Mouse (Mus musculus) CH12.LX (cell line): Measurements from ENCODE around the gene Helz2. TPM values are rescaled to one million over a fixed set of nuclear protein-coding genes. Genes with fewer than 3 reads are reported as not detected.

ENCODE experiments used
- DNase-seq: peaks from one replicate; pipeline ENCODE4 v3.0.0-alpha.2; 2013; ENCODE audit errors: extremely low read depth
- H3K27ac ChIP-seq: 2 replicates; pipeline ENCODE4 v1.5.1; 2012; ENCODE audit warnings: low read depth, mild to moderate bottlenecking, control low read depth, moderate library complexity; ENCODE audit not compliant: insufficient read depth
- H3K27me3 ChIP-seq: replicated peaks from 2 replicates; pipeline ENCODE3; 2012; ENCODE audit warnings: inconsistent platforms
- H3K36me3 ChIP-seq, 2 experiments: replicated peaks in 1 of 2; 2 replicates each; pipeline versions ENCODE3 to v1.6.1; 2012; ENCODE audit warnings: inconsistent platforms in 1 of 2, low read length in 1 of 2, mild to moderate bottlenecking in 1 of 2, mixed read lengths in 1 of 2, moderate library complexity in 1 of 2; ENCODE audit not compliant: control insufficient read depth in 1 of 2, insufficient read depth in 1 of 2
- H3K4me1 ChIP-seq, 2 experiments: 2 replicates each; pipeline ENCODE4 v1.6.1; 2012; ENCODE audit warnings: inconsistent platforms in 1 of 2, moderate library complexity in 1 of 2; ENCODE audit not compliant: insufficient read depth in 2 of 2, control insufficient read depth in 1 of 2
- H3K4me2 ChIP-seq: 2 replicates; pipeline ENCODE4 v1.6.1; 2012; ENCODE audit warnings: low read depth, mild to moderate bottlenecking, control low read depth; ENCODE audit not compliant: poor library complexity, insufficient read depth, severe bottlenecking
- H3K4me3 ChIP-seq, 3 experiments: fragments of 150-350 bp in 1 of 3; sonication (generic) in 1 of 3; replicated peaks in 1 of 3; 2 replicates each; pipeline versions ENCODE3 to v1.5.1; 2011 to 2012; ENCODE audit warnings: low read depth in 2 of 3, low read length in 2 of 3, mild to moderate bottlenecking in 2 of 3, moderate library complexity in 2 of 3, control low read depth in 1 of 3, improper control_type of control experiment in 1 of 3, inconsistent platforms in 1 of 3, mixed read lengths in 1 of 3; ENCODE audit not compliant: poor library complexity in 1 of 3
- H3K79me2 ChIP-seq: replicated peaks from 2 replicates; pipeline ENCODE4 v1.6.1; 2012; ENCODE audit warnings: mild to moderate bottlenecking, moderate library complexity; ENCODE audit not compliant: control insufficient read depth, poor library complexity, insufficient read depth, severe bottlenecking; ENCODE audit errors: extremely low read depth
- H3K9ac ChIP-seq: 2 replicates; pipeline ENCODE4 v1.6.1; 2012; ENCODE audit warnings: low read depth, mild to moderate bottlenecking, control low read depth, moderate library complexity; ENCODE audit not compliant: insufficient read depth
- H3K9me3 ChIP-seq: replicated peaks from 2 replicates; pipeline ENCODE3; 2012; ENCODE audit warnings: low read length, inconsistent platforms, mixed read lengths
- BHLHE40 ChIP-seq: IDR thresholded peaks from 2 replicates; pipeline ENCODE4 v1.6.1; 2011; ENCODE audit warnings: mild to moderate bottlenecking, low read depth, low read length, improper control_type of control experiment
- CHD1 ChIP-seq: IDR thresholded peaks from 2 replicates; pipeline ENCODE4 v1.6.1; 2012; ENCODE audit warnings: low read depth, low read length, improper control_type of control experiment, inconsistent platforms
- CHD2 ChIP-seq: IDR thresholded peaks from 2 replicates; pipeline ENCODE4 v1.6.1; 2011; ENCODE audit warnings: low read length, improper control_type of control experiment
- E2F4 ChIP-seq: IDR thresholded peaks from 2 replicates; pipeline ENCODE4 v1.6.1; 2011; ENCODE audit warnings: low read depth, low read length, improper control_type of control experiment; ENCODE audit not compliant: insufficient replicate concordance
- ELF1 ChIP-seq: IDR thresholded peaks from 2 replicates; pipeline ENCODE4 v1.6.1; 2014; ENCODE audit warnings: low read depth, mild to moderate bottlenecking, inconsistent platforms, low read length, improper control_type of control experiment
- ETS1 ChIP-seq: conservative IDR thresholded peaks from 2 replicates; pipeline ENCODE4 v1.6.1; 2012; ENCODE audit warnings: low read depth, mild to moderate bottlenecking, inconsistent platforms, low read length, improper control_type of control experiment, moderate library complexity
- JUN ChIP-seq: IDR thresholded peaks from 2 replicates; pipeline ENCODE4 v1.6.1; 2011; ENCODE audit warnings: low read depth, mild to moderate bottlenecking, low read length, improper control_type of control experiment, moderate library complexity; ENCODE audit not compliant: insufficient read depth
- JUND ChIP-seq: conservative IDR thresholded peaks from 2 replicates; pipeline ENCODE4 v1.6.1; 2011; ENCODE audit warnings: low read depth, low read length, improper control_type of control experiment
- KAT2A ChIP-seq: IDR thresholded peaks from 2 replicates; pipeline ENCODE4 v1.6.1; 2012; ENCODE audit warnings: low read length, improper control_type of control experiment, inconsistent platforms; ENCODE audit not compliant: insufficient replicate concordance
- MAZ ChIP-seq: IDR thresholded peaks from 2 replicates; pipeline ENCODE4 v1.6.1; 2012; ENCODE audit warnings: low read depth, mild to moderate bottlenecking, inconsistent platforms, low read length, improper control_type of control experiment, moderate library complexity
- MEF2A ChIP-seq: IDR thresholded peaks from 2 replicates; pipeline ENCODE4 v1.6.1; 2014; ENCODE audit warnings: low read depth, mild to moderate bottlenecking, inconsistent platforms, low read length, improper control_type of control experiment, borderline replicate concordance
- NELFE ChIP-seq: IDR thresholded peaks from 2 replicates; pipeline ENCODE4 v1.6.1; 2011; ENCODE audit warnings: low read depth, low read length, improper control_type of control experiment
- PAX5 ChIP-seq: IDR thresholded peaks from 2 replicates; pipeline ENCODE4 v1.6.1; 2012; ENCODE audit warnings: low read length, inconsistent platforms, mixed read lengths
- RAD21 ChIP-seq: IDR thresholded peaks from 2 replicates; pipeline ENCODE4 v1.6.1; 2011; ENCODE audit warnings: low read depth, mild to moderate bottlenecking, low read length, improper control_type of control experiment, moderate library complexity
- RCOR1 ChIP-seq: conservative IDR thresholded peaks from 2 replicates; pipeline ENCODE4 v1.6.1; 2012; ENCODE audit warnings: low read depth, mild to moderate bottlenecking, inconsistent platforms, low read length, improper control_type of control experiment
- SIN3A ChIP-seq: IDR thresholded peaks from 2 replicates; pipeline ENCODE4 v1.6.1; 2012; ENCODE audit warnings: low read length, improper control_type of control experiment, inconsistent platforms
- SMC3 ChIP-seq: IDR thresholded peaks from 2 replicates; pipeline ENCODE4 v1.6.1; 2011; ENCODE audit warnings: low read depth, low read length, improper control_type of control experiment
- USF1 ChIP-seq: IDR thresholded peaks from 2 replicates; pipeline ENCODE4 v1.6.1; 2014; ENCODE audit warnings: low read depth, mild to moderate bottlenecking, inconsistent platforms, low read length, improper control_type of control experiment
- USF2 ChIP-seq: conservative IDR thresholded peaks from 2 replicates; pipeline ENCODE4 v1.6.1; 2011; ENCODE audit warnings: low read depth, low read length, improper control_type of control experiment
- ZMIZ1 ChIP-seq: IDR thresholded peaks from 2 replicates; pipeline ENCODE4 v1.6.1; 2012; ENCODE audit warnings: low read depth, mild to moderate bottlenecking, inconsistent platforms, low read length, improper control_type of control experiment
- dilution Hi-C: fragments of 300-500 bp; cut with MboI; formaldehyde crosslinking; loops from 2 replicates; pipeline ENCODE4 v1.14.3; 2020; ENCODE audit warnings: low sequenced_read_pairs; ENCODE audit not compliant: extremely low pct_unique_long_range_greater_than_20kb, extremely low pct_ligation_motif_present
- in situ Hi-C: fragments of 300-500 bp; cut with MboI; formaldehyde crosslinking; loops from 3 replicates; pipeline ENCODE4 v1.14.3; 2019; ENCODE audit warnings: low sequenced_read_pairs, low pct_ligation_motif_present, low pct_unique_long_range_greater_than_20kb, mixed read lengths
- polyA plus RNA-seq: library from polyadenylated mRNA; unstranded; fragments of >175 nt; gene quantifications from 2 replicates; pipeline ENCODE4 v1.2.1, GENCODE M21; 2012; ENCODE audit warnings: low read depth; ENCODE audit not compliant: insufficient read length
- total RNA-seq, 2 experiments: library from RNA; depleted of rRNA; stranded (reverse); fragments of 300-350 nt in 1 of 2; fragments of >200 nt in 1 of 2; gene quantifications; 2 replicates each; pipeline ENCODE4 v1.2.3; 2012 to 2014

Gene Helz2
- total and polyA plus RNA-seq, 3 experiments = 5.6 to 18.3 (median 18.0) TPM

- no peaks in the 10 kb centered on the region for H3K36me3 ChIP-seq
- no peaks in the 10 kb centered on the region for H3K27me3 ChIP-seq
- no peaks in the 10 kb centered on the region for H3K9me3 ChIP-seq
- no peak overlapping the region for H3K4me3 ChIP-seq
- no peak overlapping the region for H3K4me2 ChIP-seq
- peaks cover 0 to 8% of the 10 kb centered on the region in 2 experiments; a peak in 2 of 4 replicates for H3K4me1 ChIP-seq
- no peaks in the 10 kb centered on the region for H3K79me2 ChIP-seq
- DNase-seq = no peak
- no peak overlapping the region for H3K9ac ChIP-seq
- in situ Hi-C loops (no loop called here), dilution Hi-C loops (no loop called here)
- H3K27ac ChIP-seq = no peak overlapping the region
- no peak for TF ChIP-seq MEF2A
- TF ChIP-seq USF2 = no peak
- TF ChIP-seq RCOR1 = no peak
- TF ChIP-seq RAD21 = no peak
- no peak for TF ChIP-seq KAT2A
- no peak for TF ChIP-seq CHD2
- TF ChIP-seq USF1 = no peak
- no peak for TF ChIP-seq PAX5
- TF ChIP-seq JUND = no peak
- TF ChIP-seq CHD1 = no peak
- no peak for TF ChIP-seq NELFE
- TF ChIP-seq ETS1 = no peak
- no peak for TF ChIP-seq BHLHE40
- TF ChIP-seq, all 38 proteins: peak for 0
These were observed 29.3 kb downstream of the Helz2 start for GRCm38 (mm10) chr2:181212389-181213020.

GRCm38 (mm10) chr2:181206118-181206517 lies 35.7 kb downstream of the Helz2 start:
- H3K4me1 ChIP-seq = 0 out of 4 replicates have a peak, but pooled peaks cover 3% of the 10 kb centered on the region in 2 experiments
- H3K9ac ChIP-seq = no peak overlapping the region
- TF ChIP-seq ZMIZ1 (no peak), E2F4 (no peak), ELF1 (no peak), JUN (no peak), SIN3A (no peak), SMC3 (no peak), MAZ (no peak)
- H3K4me2 ChIP-seq = no peak overlapping the region
- dilution Hi-C loops = no loop called here
- no peak overlapping the region for H3K27ac ChIP-seq
- no peaks in the 10 kb centered on the region for H3K36me3 ChIP-seq
- H3K9me3 ChIP-seq = no peaks in the 10 kb centered on the region
- in situ Hi-C loops = no loop called here
- H3K4me3 ChIP-seq = no peak overlapping the region
- no peaks in the 10 kb centered on the region for H3K27me3 ChIP-seq
- no peak for DNase-seq
- no peaks in the 10 kb centered on the region for H3K79me2 ChIP-seq
